Mouse (Mus musculus): ENCODE data around the gene Nup160. TPM values are rescaled to one million over a fixed set of nuclear protein-coding genes. Genes with fewer than 3 reads are reported as not detected.

The Nup160 gene
- polyA plus RNA-seq, 1 experiment from 2014 or later: 31.2 TPM

DNA sequence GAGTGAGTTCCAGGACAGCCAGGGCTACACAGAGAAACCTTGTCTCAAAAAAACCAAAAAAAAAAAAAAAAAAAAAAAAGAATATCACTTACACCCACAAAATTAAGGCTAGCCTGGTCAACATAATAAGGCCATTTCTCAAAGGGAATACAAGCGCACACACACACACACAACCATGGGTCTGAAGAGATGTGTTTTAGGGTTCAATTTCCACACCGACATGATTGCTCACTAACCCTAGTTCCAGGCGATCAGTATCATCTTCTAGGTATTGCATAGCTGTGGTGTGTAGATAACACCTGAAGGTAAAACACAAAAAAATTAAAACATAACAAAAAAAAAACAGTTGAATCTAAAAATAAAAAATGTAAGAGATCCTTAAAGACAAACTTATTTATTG lies 49.8 kb downstream of the Nup160 start:
- peaks cover 30% of the 10 kb centered on the region for H3K36me3 ChIP-seq (ENCODE audit: control insufficient read depth, insufficient read depth)
- ATAC-seq: no peak
- H3K27ac ChIP-seq (ENCODE audit: low read length): no peak overlapping the region
- no peaks in the 10 kb centered on the region for H3K4me1 ChIP-seq (replicated peaks; ENCODE audit: control insufficient read depth, insufficient read depth, low read length)
- no peaks in the 10 kb centered on the region for H3K27me3 ChIP-seq (replicated peaks; ENCODE audit: control insufficient read depth, insufficient read depth, low read length)
- H3K4me3 ChIP-seq (replicated peaks; ENCODE audit: low read length): no peak overlapping the region
- no peaks in the 10 kb centered on the region for H3K9me3 ChIP-seq (ENCODE audit: control insufficient read depth, low read length)
- no peak overlapping the region for H3K4me2 ChIP-seq (ENCODE audit: low read length)
- no peak overlapping the region for H3K9ac ChIP-seq (replicated peaks; ENCODE audit: low read depth, low read length)
- WGBS: 95% methylated on average over 3 of the region's 3 CpGs

DNA sequence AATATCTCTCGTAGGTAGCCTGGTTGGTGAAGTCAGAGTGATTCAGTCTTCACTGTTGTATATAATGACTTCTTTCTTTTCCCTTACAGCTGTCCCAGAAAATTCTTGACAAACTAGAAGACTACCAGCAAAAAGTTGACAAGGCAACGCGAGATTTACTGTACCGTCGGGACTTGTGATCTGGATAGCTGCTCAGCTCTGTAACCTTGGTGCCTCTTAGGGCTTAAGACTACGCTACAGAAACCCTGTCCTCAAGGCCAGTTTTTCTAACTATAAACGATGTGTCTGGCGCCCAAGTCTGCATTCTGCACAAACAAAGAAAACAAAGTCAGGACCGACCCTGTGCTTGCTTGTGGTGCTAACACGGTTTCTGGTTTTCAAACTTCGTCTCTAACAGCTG lies 58.3 kb downstream of the Nup160 start:
- Histone ChIP-seq H3K4me1 (replicated peaks; ENCODE audit: control insufficient read depth, insufficient read depth, low read length) (no peaks in the 10 kb centered on the region), H3K4me2 (ENCODE audit: low read length) (no peak overlapping the region), H3K9ac (replicated peaks; ENCODE audit: low read depth, low read length) (no peak overlapping the region), H3K9me3 (ENCODE audit: control insufficient read depth, low read length) (no peaks in the 10 kb centered on the region), H3K27me3 (replicated peaks; ENCODE audit: control insufficient read depth, insufficient read depth, low read length) (no peaks in the 10 kb centered on the region), H3K36me3 (ENCODE audit: control insufficient read depth, insufficient read depth) (peaks cover 26% of the 10 kb centered on the region), H3K27ac (ENCODE audit: low read length) (no peak overlapping the region), H3K4me3 (replicated peaks; ENCODE audit: low read length) (no peak overlapping the region)
- 93% methylated on average over 11 of the region's 11 CpGs for WGBS
- no peak for ATAC-seq

DNA sequence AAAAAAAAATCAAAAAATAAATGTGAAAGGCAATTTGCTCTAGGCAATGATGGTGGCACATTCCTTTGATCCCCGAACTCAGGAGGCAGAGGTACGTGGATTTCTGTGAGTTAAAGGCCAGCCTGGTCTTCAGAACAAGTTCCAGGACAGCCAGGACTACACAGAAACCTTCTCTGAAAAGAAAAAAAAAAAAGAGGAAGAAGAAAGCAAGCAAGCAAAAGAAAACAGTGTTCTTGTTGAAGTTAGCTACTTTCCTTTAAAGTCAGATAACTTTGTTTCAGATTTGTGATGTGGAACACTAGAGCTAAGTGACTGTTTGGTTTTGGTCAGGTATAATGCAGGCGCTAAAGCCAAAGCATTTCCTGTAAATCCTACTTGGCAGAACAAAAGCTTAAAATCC lies 61.8 kb downstream of the Nup160 start:
- no peak overlapping the region for H3K9ac ChIP-seq (replicated peaks; ENCODE audit: low read depth, low read length)
- no peaks in the 10 kb centered on the region for H3K4me1 ChIP-seq (replicated peaks; ENCODE audit: control insufficient read depth, insufficient read depth, low read length)
- H3K27ac ChIP-seq (ENCODE audit: low read length): no peak overlapping the region
- H3K9me3 ChIP-seq (ENCODE audit: control insufficient read depth, low read length): no peaks in the 10 kb centered on the region
- H3K27me3 ChIP-seq (replicated peaks; ENCODE audit: control insufficient read depth, insufficient read depth, low read length): no peaks in the 10 kb centered on the region
- H3K4me3 ChIP-seq (replicated peaks; ENCODE audit: low read length): no peak overlapping the region
- 95% methylated on average over 3 of the region's 3 CpGs for WGBS
- no peak overlapping the region for H3K4me2 ChIP-seq (ENCODE audit: low read length)
- H3K36me3 ChIP-seq (ENCODE audit: control insufficient read depth, insufficient read depth): peaks cover 12% of the 10 kb centered on the region
- ATAC-seq: no peak

DNA sequence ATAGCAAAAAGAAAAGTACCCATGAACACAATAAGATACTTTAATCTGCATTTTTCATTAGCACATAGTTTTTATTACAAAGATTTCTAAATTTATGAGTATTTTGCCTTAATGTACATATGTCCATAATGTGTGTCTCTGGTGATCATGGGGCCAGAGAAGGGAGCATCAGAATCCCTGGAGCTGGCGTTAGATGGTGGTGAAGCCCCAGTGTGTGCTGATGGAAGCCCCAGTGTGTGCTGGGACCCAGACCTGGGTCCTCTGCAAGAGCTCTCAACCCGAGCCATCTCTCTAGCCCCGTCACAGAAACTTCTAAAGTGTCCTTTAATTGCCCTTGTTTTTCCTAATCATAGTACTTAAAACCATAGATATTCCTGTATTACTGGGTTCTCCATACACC lies 62.3 kb downstream of the Nup160 start:
- no peak overlapping the region for H3K4me3 ChIP-seq (replicated peaks; ENCODE audit: low read length)
- no peak overlapping the region for H3K4me2 ChIP-seq (ENCODE audit: low read length)
- 93% methylated on average over 3 of the region's 3 CpGs for WGBS
- no peak overlapping the region for H3K9ac ChIP-seq (replicated peaks; ENCODE audit: low read depth, low read length)
- H3K36me3 ChIP-seq (ENCODE audit: control insufficient read depth, insufficient read depth): peaks cover 12% of the 10 kb centered on the region
- no peak overlapping the region for H3K27ac ChIP-seq (ENCODE audit: low read length)
- H3K27me3 ChIP-seq (replicated peaks; ENCODE audit: control insufficient read depth, insufficient read depth, low read length): no peaks in the 10 kb centered on the region
- H3K9me3 ChIP-seq (ENCODE audit: control insufficient read depth, low read length): no peaks in the 10 kb centered on the region
- ATAC-seq: no peak
- no peaks in the 10 kb centered on the region for H3K4me1 ChIP-seq (replicated peaks; ENCODE audit: control insufficient read depth, insufficient read depth, low read length)

DNA sequence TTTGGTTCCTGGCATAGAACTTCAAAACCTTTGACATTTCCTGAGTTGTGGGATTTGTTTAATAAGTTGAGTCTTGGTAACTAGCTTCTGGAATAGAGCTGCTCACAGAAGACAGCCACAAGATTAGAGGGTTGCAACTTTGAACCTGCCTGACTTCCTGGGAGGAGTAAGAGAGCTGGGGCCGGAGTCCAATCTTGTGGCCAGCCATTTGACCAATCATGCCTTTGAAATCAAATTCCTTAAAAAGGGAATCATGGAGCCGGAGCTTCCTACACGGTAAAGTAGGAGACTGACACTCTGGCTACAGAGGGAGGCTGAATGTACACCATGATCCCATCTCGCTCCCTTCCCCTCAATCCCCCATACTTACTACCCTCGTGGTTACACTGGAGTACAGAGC lies 62.9 kb downstream of the Nup160 start:
- Histone ChIP-seq H3K27me3 (replicated peaks; ENCODE audit: control insufficient read depth, insufficient read depth, low read length) (no peaks in the 10 kb centered on the region), H3K36me3 (ENCODE audit: control insufficient read depth, insufficient read depth) (peaks cover 12% of the 10 kb centered on the region), H3K9me3 (ENCODE audit: control insufficient read depth, low read length) (no peaks in the 10 kb centered on the region), H3K4me3 (replicated peaks; ENCODE audit: low read length) (no peak overlapping the region), H3K4me2 (ENCODE audit: low read length) (no peak overlapping the region), H3K4me1 (replicated peaks; ENCODE audit: control insufficient read depth, insufficient read depth, low read length) (no peaks in the 10 kb centered on the region), H3K9ac (replicated peaks; ENCODE audit: low read depth, low read length) (no peak overlapping the region), H3K27ac (ENCODE audit: low read length) (no peak overlapping the region)
- WGBS: 82% methylated on average over 5 of the region's 5 CpGs
- ATAC-seq: no peak

DNA sequence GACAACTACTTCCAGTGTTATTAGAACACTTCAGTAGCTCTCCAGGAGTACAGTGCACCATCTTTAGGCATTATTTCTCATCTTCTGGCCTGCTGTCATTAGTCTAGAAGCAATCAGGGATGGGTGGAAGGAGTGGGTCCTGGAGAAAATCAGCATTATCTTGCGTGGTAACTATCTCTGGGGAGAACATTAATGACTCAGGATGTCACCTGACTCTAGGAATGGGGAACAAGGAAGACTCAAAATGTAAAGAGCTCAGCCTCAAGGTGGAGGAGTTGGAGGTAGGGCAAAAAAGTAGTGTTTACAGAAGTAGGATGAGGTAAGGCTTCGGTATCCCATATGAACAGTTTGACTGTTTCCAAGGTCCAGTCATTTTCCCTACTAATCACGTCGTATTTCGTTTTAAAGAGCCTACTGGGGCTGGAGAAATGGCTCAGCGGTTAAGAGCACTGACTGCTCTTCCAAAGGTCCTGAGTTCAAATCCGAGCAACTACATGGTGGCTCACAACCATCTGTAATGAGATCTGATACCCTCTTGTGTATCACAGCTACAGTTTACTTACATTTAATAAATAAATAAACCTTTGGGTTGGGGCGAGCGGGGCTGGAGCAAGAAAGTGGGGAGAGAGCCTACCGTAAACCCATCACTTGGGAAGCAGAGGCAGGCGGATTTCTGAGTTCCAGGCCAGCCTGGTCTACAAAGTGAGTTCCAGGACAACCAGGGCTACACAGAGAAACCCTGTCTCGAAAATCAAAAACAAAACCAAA lies 67.5 kb downstream of the Nup160 start:
- 72% methylated on average over 12 of the region's 12 CpGs for WGBS
- peak overlapping the region; percentile 57 for H3K4me2 ChIP-seq (ENCODE audit: low read length)
- peak; percentile 0; the same call in 1 of the 2 replicates for ATAC-seq

DNA sequence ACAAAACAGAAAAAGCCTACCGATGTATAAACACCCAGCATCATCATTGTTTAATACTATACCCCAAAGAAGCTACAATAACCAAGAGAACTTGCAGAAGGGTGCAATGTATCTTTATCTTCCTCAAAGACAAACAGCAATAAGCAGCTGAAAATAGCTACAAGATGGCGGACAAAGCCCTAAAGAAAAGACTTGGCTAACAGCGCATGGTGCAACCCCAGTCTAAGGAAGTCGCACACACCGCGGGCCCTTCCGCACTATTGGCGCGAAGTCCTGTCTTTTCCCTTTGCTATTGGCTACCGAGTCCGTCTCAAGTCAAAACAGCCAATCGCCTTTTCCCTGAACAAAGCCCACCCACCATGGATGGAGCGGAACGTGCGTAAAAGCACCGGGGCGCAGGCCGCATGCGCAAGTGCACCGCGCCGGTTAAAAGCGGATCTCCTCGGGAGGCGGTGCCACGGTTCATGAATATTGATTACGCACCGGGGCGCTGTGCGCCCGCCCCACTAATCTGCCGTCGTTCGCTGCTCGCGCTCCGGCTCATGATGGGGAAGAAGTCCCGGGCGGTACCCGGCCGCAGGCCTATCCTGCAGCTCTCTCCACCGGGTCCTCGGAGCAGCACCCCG lies 68.2 kb downstream of the Nup160 start, which contains the start of gene Fnbp4:
Fnbp4 (plus strand) TSS at position 318 of the 626 bp plus-strand sequence.
- H3K4me1 ChIP-seq (replicated peaks; ENCODE audit: control insufficient read depth, insufficient read depth, low read length): peaks cover 23% of the 10 kb centered on the region
- H3K4me3 ChIP-seq (replicated peaks; ENCODE audit: low read length): peak within 1 kb of the TSS; percentile 71
- H3K9ac ChIP-seq (replicated peaks; ENCODE audit: low read depth, low read length): peak within 1 kb of the TSS; percentile 76
- H3K27ac ChIP-seq (ENCODE audit: low read length): peak within 1 kb of the TSS; percentile 92
- peak within 1 kb of the TSS; percentile 57 for H3K4me2 ChIP-seq (ENCODE audit: low read length)
- no peaks in the 10 kb centered on the region for H3K27me3 ChIP-seq (replicated peaks; ENCODE audit: control insufficient read depth, insufficient read depth, low read length)
- H3K36me3 ChIP-seq (ENCODE audit: control insufficient read depth, insufficient read depth): no peaks in the 10 kb centered on the region
- ATAC-seq: peak; percentile 99
- H3K9me3 ChIP-seq (ENCODE audit: control insufficient read depth, low read length): no peaks in the 10 kb centered on the region
- under 1% methylated on average over 44 of the region's 44 CpGs for WGBS

More for the DNA sequence above, 67.5 kb downstream of the Nup160 start:
- H3K9ac ChIP-seq (replicated peaks; ENCODE audit: low read depth, low read length): peak overlapping the region; percentile 47
- H3K4me3 ChIP-seq (replicated peaks; ENCODE audit: low read length): peak overlapping the region; percentile 71
- peaks cover 17% of the 10 kb centered on the region for H3K4me1 ChIP-seq (replicated peaks; ENCODE audit: control insufficient read depth, insufficient read depth, low read length)
- H3K27me3 ChIP-seq (replicated peaks; ENCODE audit: control insufficient read depth, insufficient read depth, low read length): no peaks in the 10 kb centered on the region
- H3K9me3 ChIP-seq (ENCODE audit: control insufficient read depth, low read length): no peaks in the 10 kb centered on the region
- H3K36me3 ChIP-seq (ENCODE audit: control insufficient read depth, insufficient read depth): no peaks in the 10 kb centered on the region
- H3K27ac ChIP-seq (ENCODE audit: low read length): peak overlapping the region; percentile 92

DNA sequence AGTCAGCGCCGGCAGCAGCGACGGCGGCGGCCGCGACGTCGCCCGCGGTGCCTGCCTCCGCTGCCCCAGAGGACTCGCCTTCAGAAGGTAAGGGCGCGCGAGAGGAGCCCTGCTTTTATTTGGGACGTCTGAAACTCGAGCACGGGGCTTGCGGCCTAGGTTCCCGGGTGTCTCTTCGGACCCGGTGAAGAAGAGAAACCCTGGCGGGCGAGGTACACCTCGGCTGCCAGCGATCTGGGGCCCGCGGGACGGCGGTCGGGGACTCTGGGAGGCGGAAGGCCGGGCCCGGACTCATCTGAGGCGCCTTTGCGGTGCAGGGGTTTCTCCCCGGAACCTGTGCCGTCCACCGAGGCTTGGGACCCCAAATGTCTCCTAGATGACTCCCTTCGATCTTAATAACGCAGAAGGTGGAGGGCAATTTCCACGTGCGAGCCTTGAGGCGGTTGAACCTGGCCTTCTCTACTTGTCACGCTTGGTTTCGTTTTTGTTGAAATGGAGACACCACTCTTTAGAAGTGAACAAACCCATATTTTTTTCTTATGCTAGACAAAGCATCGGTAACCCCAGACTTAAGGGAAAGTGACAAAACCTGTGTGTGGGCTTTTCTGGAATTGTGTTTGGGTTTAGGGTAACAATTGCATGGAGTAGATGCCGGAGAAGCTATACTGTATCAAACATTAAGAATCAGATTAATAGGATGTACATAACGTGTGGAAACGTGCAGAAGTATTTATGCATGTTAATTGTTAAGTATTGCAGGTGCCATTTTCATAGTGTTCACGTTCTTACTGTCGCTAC lies 68.9 kb downstream of the Nup160 start:
- Histone ChIP-seq H3K4me2 (ENCODE audit: low read length) (peak overlapping the region; percentile 50), H3K36me3 (ENCODE audit: control insufficient read depth, insufficient read depth) (peaks cover under 1% of the 10 kb centered on the region), H3K9ac (replicated peaks; ENCODE audit: low read depth, low read length) (peak overlapping the region; percentile 76), H3K4me1 (replicated peaks; ENCODE audit: control insufficient read depth, insufficient read depth, low read length) (peaks cover 23% of the 10 kb centered on the region), H3K27me3 (replicated peaks; ENCODE audit: control insufficient read depth, insufficient read depth, low read length) (no peaks in the 10 kb centered on the region), H3K9me3 (ENCODE audit: control insufficient read depth, low read length) (no peaks in the 10 kb centered on the region), H3K4me3 (replicated peaks; ENCODE audit: low read length) (peak overlapping the region; percentile 71), H3K27ac (ENCODE audit: low read length) (peak overlapping the region; percentile 92)
- peak; percentile 56 for ATAC-seq
- under 1% methylated on average over 53 of the region's 54 CpGs for WGBS

DNA sequence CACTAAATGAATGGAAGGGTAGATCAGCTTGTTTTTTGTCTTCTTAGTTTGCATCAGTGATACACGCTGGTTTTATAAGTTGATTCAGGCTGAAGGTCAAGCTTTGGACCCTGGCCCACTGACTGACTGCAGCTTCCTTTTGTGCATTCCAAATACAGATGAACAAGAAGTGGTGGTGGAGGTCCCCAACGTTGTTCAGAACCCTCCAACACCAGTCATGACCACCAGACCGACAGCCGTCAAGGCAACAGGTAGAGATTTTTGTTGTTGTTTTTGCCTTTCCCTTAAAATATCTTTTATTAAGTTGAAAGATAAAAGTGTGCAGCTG lies 69.5 kb downstream of the Nup160 start:
- Histone ChIP-seq H3K36me3 (ENCODE audit: control insufficient read depth, insufficient read depth) (peaks cover 7% of the 10 kb centered on the region), H3K27ac (ENCODE audit: low read length) (no peak overlapping the region), H3K9ac (replicated peaks; ENCODE audit: low read depth, low read length) (peak overlapping the region; percentile 76), H3K4me2 (ENCODE audit: low read length) (peak overlapping the region; percentile 50), H3K4me1 (replicated peaks; ENCODE audit: control insufficient read depth, insufficient read depth, low read length) (peaks cover 23% of the 10 kb centered on the region), H3K9me3 (ENCODE audit: control insufficient read depth, low read length) (no peaks in the 10 kb centered on the region), H3K27me3 (replicated peaks; ENCODE audit: control insufficient read depth, insufficient read depth, low read length) (no peaks in the 10 kb centered on the region), H3K4me3 (replicated peaks; ENCODE audit: low read length) (peak overlapping the region; percentile 71)
- 15% methylated on average over 4 of the region's 4 CpGs for WGBS
- ATAC-seq: no peak
